Mouse (Mus musculus): ENCODE measurements at regions not wholly inside any gene's neighbourhood (a gene's known extent, or its start where the extent isn't known, plus 50 kb on each side); places are given as distances from the start of the nearest gene placed in this dataset.

DNA sequence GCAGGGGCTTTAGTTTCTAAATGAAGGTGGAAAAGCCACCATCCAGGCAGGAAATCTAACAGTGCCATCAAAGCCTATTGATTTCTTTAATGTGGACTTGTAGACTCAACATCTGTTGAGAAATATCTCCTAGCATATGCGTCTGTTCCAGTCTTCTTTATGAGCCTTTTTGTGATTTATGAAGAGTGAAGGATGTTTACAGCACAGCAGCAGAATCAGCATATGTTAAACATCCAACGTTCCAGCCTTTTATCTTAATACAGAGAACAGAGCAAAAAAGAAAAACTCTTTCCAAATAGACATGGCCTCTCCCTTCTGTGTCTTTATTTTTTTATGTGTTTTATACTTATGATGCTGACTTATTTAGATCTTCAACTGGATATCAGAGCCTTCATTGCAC lies 573.3 kb downstream of the Basp1 start:
- TF ChIP-seq CTCF (IDR thresholded peaks at IDR 0.05; ENCODE audit: borderline replicate concordance, insufficient read depth, low read depth, low read length) (no peak), POLR2A (IDR thresholded peaks at IDR 0.05; ENCODE audit: borderline replicate concordance, insufficient read depth, low read length) (no peak)
